Mouse (Mus musculus): ENCODE data around the gene Tmem9.

GRCm38 (mm10) chr1:135963177-135963576, 44.8 kb upstream of the Tmem9 start:
- TF ChIP-seq CTCF (IDR thresholded peaks at IDR 0.05; ENCODE audit: low read depth) (no peak), EP300 (IDR thresholded peaks at IDR 0.05; ENCODE audit: low read depth) (no peak)
